Mouse (Mus musculus) left cerebral cortex, postnatal 25 days (tissue): ENCODE measurements around the gene Morn3. TPM values are rescaled to one million over a fixed set of nuclear protein-coding genes. Genes with fewer than 3 reads are reported as not detected.
A peak's percentile ranks its signal among the peaks of the same experiment; 100 is the strongest.

Experiments
- DNase-seq, 2 experiments: peaks; one replicate each; pipeline ENCODE4 v3.0.0; 2022; ENCODE audit warnings: low spot score in 2 of 2, mixed read lengths in 1 of 2
- intact Hi-C: fragments of 180-260 bp; cut with DNase I; formaldehyde crosslinking; loops from one replicate; pipeline ENCODE4 v1.15.1; 2025
- total RNA-seq, 2 experiments: library from RNA; stranded (reverse); gene quantifications; 2 replicates each; pipeline ENCODE4 v1.2.3; 2021

Morn3 gene
- total RNA-seq, 2 experiments from 2014 or later = 0.73 TPM; not detected in 1

DNA sequence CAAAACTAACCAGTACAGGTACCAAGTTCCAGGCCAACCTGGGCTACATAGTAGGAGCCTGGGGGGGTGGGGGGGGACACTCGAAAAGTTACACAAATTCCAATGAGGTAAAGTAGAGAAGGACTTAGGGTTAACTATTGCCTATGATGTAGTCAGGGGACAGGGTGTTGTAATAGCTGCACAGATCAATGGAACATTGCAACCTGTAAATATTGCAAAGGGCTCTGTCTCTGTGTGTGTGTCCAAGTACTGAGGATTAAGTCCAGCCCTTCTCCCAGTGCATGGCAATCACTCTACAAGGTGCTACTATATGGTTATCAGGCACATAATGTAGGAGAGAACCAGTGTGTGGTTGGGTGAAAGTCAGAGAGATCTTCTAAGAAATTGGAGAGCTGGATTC, 45.9 kb downstream of the Morn3 start:
- intact Hi-C loops = no loop called here
- DNase-seq = no peak

- DNase-seq = peak in 1 of 2 experiments; percentile 86
- intact Hi-C loops = loop anchor here (1.0 kb wide), 1 partner anchor 8 kb away; the partner anchor contains the start of gene Kdm2b
Measured at GRCm38 (mm10) chr5:122997205-122998204, 49.3 kb downstream of the Morn3 start.

DNA sequence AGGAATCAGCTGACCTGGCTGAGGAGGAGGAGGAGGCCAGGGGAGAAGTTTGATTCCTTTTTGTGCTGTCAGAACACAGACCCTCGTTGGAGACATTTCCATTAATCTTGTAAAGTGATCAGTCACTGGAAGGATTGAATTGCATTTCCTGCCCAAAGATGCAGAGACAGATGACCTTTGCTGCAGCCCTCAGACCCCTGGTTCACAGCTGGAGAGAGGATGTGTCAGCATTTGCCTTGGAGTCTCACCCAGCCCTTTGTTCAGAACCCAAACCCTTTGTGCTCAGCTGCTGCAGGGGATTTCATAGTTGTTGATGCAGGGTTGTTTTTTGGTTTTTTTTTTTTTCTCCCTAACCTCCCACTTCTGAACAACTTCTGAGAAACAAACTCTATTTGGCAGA, 51.9 kb downstream of the Morn3 start:
- intact Hi-C loops = no loop called here
- no peak for DNase-seq

DNA sequence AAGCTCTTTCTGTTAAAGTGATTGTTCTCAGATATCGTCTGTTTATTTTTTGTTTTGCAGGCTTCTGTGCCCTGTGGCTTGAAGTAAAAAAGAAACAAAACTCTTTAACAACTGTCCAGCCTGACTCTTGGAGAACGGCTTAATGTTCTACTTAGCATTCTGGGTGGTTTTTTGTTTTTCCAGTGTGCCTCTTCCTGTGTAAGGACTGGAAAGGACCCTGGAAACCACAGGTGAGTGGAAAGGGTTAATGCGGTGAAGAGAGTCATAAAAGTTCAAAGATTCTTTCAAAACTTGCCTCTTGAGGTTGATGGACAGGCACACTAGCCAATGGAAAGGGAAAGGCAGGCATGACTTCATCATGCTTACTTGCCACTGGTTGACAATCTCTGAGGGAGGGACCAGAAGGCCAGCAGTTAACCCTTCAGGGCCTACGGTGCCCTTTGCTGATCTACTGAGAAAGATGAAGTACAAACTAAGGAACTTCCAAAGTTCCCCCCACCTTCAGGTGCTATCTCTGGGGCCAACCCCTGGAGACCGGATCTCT, 52.4 kb downstream of the Morn3 start:
- peak; percentile 72 to 82 for DNase-seq
- intact Hi-C loops = no loop called here

- no peak for DNase-seq
- intact Hi-C loops = no loop called here
Measured at GRCm38 (mm10) chr5:122993811-122994210, 53.0 kb downstream of the Morn3 start.

- intact Hi-C loops = no loop called here
- DNase-seq = no peak
Measured at GRCm38 (mm10) chr5:122991350-122992004, 55.3 kb downstream of the Morn3 start.

DNA sequence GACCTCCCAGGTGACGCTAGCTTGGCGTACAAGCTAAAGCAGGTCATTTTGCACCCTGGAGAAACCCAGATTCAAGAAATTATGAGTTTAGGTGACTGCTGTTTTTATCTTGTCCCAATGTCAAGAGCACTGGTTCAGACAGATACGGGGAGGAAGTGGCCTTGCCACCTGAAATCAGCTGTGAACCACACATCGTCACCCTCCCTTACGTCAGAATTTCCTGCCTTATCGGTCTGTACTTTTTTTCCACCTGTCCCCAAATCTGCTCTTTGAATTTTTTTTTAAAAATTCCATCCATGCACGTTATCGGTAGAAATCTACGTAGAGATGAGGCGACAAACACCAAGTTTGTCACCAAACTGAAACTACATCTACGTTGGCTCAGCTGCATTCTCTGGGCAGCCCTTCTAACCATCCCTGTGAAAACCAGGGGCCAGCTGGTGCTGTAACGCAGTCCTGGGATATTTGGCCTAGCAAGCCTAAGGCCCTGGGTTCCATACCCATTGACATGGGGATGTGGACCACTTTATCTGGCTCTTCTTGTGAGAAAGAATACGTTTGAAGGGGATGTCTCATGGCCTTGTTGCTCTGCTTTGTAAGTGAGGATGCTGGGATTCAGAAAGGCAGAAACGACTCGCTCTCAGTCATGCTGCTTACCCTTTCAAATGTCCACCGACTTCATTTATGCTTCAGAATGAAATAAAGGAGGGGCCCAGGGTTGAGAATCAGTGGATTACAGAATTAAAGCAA, 56.2 kb downstream of the Morn3 start:
- intact Hi-C loops = no loop called here
- DNase-seq = no peak

GRCm38 (mm10) chr5:122989551-122990330, 57.1 kb downstream of the Morn3 start, which contains the start of gene Kdm2b:
Gene Kdm2b (minus strand): TSS chr5:122989823.
- no peak for DNase-seq
- intact Hi-C loops = loop anchor here (1.0 kb wide), 1 partner anchor 8 kb away; no protein-coding TSS in a partner anchor

DNA sequence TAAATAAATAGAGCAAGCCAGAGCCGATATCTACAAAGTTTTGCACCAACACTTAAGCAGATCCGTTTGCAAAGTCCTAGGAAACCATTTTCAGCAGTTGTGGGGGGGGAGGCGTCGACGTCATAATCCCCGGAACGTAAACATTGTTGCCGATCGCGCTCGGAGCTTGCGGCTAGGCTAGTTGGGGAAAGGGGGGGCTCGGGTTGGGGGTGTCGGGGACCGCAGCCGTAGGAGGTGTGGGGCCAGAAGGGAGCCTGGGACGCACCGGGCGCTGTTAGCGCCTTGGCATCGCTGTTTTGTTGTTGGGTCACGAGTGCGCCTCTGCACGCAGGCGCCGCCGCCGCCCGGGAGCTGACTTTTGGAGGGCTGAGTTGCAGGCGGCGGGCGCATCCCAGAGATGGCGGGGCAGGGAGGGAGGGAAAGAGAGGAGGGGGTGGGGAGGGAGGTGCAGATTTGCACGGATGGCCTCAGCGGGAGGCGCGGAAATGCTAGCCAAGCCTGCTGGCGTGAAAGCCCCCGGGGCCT, 57.8 kb downstream of the Morn3 start:
- DNase-seq = peak; percentile 68 to 69
- intact Hi-C loops = loop anchor here (1.0 kb wide), 1 partner anchor 8 kb away; no protein-coding TSS in a partner anchor

DNA sequence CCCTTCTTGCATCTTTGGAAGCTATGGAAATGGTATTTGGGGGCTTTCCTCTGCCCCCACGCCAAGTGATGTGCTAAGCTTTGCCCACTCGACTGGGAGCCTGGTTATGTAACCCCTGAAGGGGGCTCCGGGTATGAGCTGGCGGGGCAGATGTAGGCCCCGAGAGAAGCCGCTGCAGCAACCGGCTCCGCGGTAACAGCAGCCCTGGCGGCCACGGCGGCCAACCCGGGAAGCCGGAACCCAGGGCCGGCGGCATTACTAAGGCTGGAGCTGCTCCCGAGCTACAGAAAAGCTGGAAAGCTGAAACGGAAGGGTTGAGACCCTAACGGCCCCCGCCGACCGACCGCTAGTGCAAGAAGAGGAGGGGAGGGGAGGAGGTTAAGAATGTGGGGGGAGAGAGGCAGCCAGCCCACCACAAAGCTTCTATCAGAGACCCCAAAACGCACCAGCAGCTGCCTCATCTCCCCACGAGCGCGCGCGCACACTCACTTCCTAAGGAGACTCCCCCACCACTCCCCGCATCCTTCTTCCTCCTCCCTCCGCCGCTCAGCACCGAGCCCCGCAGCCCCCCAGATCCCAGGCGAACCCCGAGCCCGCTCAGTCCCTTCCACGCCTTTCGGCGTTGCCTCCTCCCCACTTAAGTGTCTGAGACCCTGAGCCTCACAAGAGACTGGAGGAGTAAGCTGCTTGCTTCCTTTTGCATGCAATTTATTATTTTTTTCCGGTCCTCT, 58.6 kb downstream of the Morn3 start:
- peak; percentile 57 to 66 for DNase-seq
- intact Hi-C loops = no loop called here

DNA sequence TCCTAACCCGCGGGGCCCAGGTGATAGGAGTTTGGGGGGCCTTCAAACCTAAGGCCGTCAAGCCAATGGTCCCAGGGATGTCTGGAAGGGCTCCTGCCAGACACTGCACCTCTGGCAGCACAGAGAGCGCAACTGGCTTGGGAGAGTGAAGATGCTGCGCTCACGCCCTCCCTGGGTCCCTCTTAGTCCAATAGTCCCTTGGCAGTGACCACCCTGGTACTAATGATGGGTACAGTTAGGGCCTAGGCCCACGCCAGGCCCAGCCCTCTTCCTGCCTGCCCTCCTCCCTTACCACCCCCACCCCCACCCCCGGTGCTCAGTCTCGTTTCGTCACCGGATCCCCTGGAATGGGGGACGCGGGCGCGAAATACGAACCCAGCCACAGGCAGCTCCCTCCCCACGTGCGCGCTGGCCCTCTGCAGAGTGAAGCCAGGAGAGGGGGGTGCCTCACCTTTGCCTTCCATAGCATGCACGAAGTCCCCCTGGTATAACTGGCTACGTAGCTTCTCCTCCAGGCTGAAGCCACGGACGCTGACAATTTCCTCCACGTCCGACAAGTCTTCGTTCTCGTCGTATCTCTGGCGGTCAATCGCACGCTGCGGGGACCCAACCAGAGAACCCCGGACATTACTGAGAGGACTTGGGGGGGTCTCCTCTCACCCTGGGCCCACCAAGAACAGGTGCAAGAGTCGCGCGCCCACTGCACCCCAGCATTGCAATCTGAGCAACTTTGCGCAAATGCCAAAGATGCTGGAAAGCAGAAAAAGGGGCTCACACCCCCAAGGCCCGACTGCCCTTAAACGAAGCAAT, 59.4 kb downstream of the Morn3 start:
- peak; percentile 38 to 49 for DNase-seq
- intact Hi-C loops = no loop called here

GRCm38 (mm10) chr5:122986091-122986493, 60.7 kb downstream of the Morn3 start:
- intact Hi-C loops = no loop called here
- DNase-seq = no peak

Other genes starting within 250 kb of the Morn3 start
- gene Anapc5, start 225.7 kb downstream of the Morn3 start, total RNA-seq = 100 to 1,000 TPM; 221 to 225 TPM
- 10 to 100 TPM; 55.5 to 56.3 TPM for gene Rnf34, start 197.0 kb downstream of the Morn3 start, total RNA-seq
- 10 to 100 TPM; 26.2 to 26.5 TPM for gene Kdm2b, start 57.2 kb downstream of the Morn3 start, total RNA-seq
- gene Orai1, start 31.9 kb downstream of the Morn3 start, total RNA-seq = 10 to 100 TPM in 1 of 2 experiments, 1 to 10 TPM in 1; 8.3 to 10.3 TPM
- gene Tmem120b, start 21.4 kb upstream of the Morn3 start, total RNA-seq = 10 to 100 TPM; 14.3 to 17.1 TPM
- 10 to 100 TPM; 48.6 to 55.2 TPM for gene Rhof, start 85.7 kb upstream of the Morn3 start, total RNA-seq
- 10 to 100 TPM; 27.0 to 32.1 TPM for gene Setd1b, start 95.2 kb upstream of the Morn3 start, total RNA-seq
- gene Psmd9, start 122.4 kb upstream of the Morn3 start, total RNA-seq = 10 to 100 TPM; 26.2 to 27.7 TPM
- not detected for gene Hpd, start 135.7 kb upstream of the Morn3 start, total RNA-seq
- 1 to 10 TPM; 3.6 to 4.7 TPM for gene Wdr66, start 205.1 kb upstream of the Morn3 start, total RNA-seq